Mouse (Mus musculus): ENCODE results near the gene Dnajb5. TPM values are rescaled to one million over a fixed set of nuclear protein-coding genes. Genes with fewer than 3 reads are reported as not detected.

Gene Dnajb5
- polyA plus RNA-seq, 1 experiment from 2014 or later = 12.2 TPM

DNA sequence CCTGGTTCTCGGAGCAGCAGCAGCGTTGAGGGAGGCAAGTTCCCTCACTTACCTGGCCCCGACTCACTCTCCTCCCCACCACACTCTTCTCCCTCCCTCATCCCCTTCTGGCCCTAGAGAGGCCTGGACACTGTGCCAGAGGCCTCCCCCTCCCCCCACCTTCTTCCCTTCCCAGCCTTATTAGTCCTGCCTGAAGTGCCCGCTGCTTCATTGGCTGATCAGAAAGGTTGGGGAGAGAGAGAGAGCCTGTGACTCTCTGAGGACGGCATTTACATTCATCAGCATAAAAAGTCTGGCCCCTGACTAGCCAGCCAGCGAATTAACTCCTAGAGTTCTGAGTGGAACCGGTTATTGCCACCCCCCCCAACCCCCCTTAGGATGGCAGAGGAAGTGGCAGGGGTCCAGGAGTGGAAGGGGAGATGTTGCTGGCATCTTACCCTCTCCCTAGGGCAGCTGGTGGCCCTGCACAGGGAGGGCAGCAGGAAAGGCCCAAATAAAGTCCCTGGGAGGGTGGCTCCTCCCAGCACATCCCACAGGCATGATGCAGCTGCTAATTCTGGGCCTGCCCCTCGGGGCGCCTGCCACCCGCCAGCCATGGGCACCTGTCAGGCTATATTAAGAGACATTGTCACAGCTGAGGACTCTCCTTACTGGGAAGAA is 4.0 kb downstream of the Dnajb5 start:
- peaks cover 37% of the 10 kb centered on the region for H3K36me3 ChIP-seq
- H3K4me3 ChIP-seq = peak overlapping the region; percentile 6
- peak overlapping the region; percentile 96 for H3K4me2 ChIP-seq
- H3K4me1 ChIP-seq = peaks cover 64% of the 10 kb centered on the region
- peak overlapping the region; percentile 98 for H3K27ac ChIP-seq (replicated peaks)
- no peaks in the 10 kb centered on the region for H3K9me3 ChIP-seq
- peak overlapping the region; percentile 97 for H3K9ac ChIP-seq
- H3K27me3 ChIP-seq (replicated peaks) = no peaks in the 10 kb centered on the region
- peak; percentile 27; the same call in 1 of the 2 replicates for ATAC-seq (ENCODE audit: extremely low read depth, insufficient number of reproducible peaks, low FRiP score, low TSS enrichment)
- 18% methylated on average over 10 of the region's 10 CpGs for WGBS

GRCm38 (mm10) chr4:42954297-42954696 is 4.7 kb downstream of the Dnajb5 start:
- peak overlapping the region; percentile 96 for H3K4me2 ChIP-seq
- WGBS = 9% methylated on average over 10 of the region's 10 CpGs

DNA sequence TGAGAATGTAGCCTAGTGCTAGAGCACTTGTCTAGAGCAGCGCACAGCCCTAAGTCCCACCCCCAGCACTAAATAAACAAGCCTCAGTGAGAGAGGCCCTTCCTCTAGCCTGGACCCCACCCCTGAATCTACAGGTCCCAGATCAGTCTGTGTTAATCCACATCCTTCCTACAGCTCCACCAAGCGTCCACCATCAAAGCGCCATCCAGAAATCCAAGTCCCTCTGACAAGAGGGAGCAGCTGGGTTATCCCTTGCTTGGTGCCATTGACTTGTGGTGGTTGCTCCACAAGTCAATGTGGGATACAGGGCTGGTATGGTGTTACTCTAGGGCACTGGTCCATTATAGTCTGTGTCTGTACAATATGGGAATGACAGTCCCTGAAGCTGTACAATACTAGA is 5.6 kb downstream of the Dnajb5 start:
- Histone ChIP-seq H3K9me3 (no peaks in the 10 kb centered on the region), H3K36me3 (peaks cover 37% of the 10 kb centered on the region), H3K27me3 (replicated peaks) (no peaks in the 10 kb centered on the region), H3K4me1 (peaks cover 72% of the 10 kb centered on the region), H3K4me2 (no peak overlapping the region), H3K9ac (peak overlapping the region; percentile 71), H3K27ac (replicated peaks) (peak overlapping the region; percentile 98; the same call in 1 of the 2 replicates), H3K4me3 (no peak overlapping the region)
- no peak for ATAC-seq (ENCODE audit: extremely low read depth, insufficient number of reproducible peaks, low FRiP score, low TSS enrichment)
- 87% methylated on average over 3 of the region's 3 CpGs for WGBS

More at GRCm38 (mm10) chr4:42954297-42954696, 4.7 kb downstream of the Dnajb5 start:
- no peak overlapping the region for H3K4me3 ChIP-seq
- ATAC-seq (ENCODE audit: extremely low read depth, insufficient number of reproducible peaks, low FRiP score, low TSS enrichment) = no peak
- no peaks in the 10 kb centered on the region for H3K9me3 ChIP-seq
- no peaks in the 10 kb centered on the region for H3K27me3 ChIP-seq (replicated peaks)
- H3K36me3 ChIP-seq = peaks cover 37% of the 10 kb centered on the region
- H3K9ac ChIP-seq = peak overlapping the region; percentile 97
- peak overlapping the region; percentile 98 for H3K27ac ChIP-seq (replicated peaks)
- peaks cover 64% of the 10 kb centered on the region for H3K4me1 ChIP-seq

DNA sequence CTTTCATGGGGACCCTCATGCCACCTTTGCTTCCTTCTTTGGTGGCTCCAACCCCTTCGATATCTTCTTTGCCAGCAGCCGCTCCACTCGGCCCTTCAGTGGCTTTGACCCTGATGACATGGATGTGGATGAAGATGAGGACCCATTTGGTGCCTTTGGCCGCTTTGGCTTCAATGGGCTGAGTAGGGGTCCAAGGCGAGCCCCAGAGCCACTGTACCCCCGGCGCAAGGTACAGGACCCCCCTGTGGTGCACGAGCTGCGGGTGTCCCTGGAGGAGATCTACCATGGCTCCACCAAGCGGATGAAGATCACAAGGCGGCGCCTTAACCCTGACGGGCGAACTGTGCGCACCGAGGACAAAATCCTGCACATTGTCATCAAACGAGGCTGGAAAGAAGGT is 7.0 kb downstream of the Dnajb5 start:
- Histone ChIP-seq H3K27me3 (replicated peaks) (no peaks in the 10 kb centered on the region), H3K4me2 (no peak overlapping the region), H3K27ac (replicated peaks) (no peak overlapping the region), H3K9ac (no peak overlapping the region), H3K4me3 (no peak overlapping the region), H3K4me1 (peaks cover 63% of the 10 kb centered on the region), H3K9me3 (no peaks in the 10 kb centered on the region), H3K36me3 (peaks cover 37% of the 10 kb centered on the region)
- no peak for ATAC-seq (ENCODE audit: extremely low read depth, insufficient number of reproducible peaks, low FRiP score, low TSS enrichment)
- WGBS = 95% methylated on average over 17 of the region's 17 CpGs

- peaks cover 37% of the 10 kb centered on the region for H3K36me3 ChIP-seq
- H3K4me2 ChIP-seq = no peak overlapping the region
- peaks cover 56% of the 10 kb centered on the region for H3K4me1 ChIP-seq
- H3K9me3 ChIP-seq = no peaks in the 10 kb centered on the region
- H3K4me3 ChIP-seq = no peak overlapping the region
- no peaks in the 10 kb centered on the region for H3K27me3 ChIP-seq (replicated peaks)
- WGBS = 78% methylated on average over 11 of the region's 11 CpGs
- peak overlapping the region; percentile 85 for H3K27ac ChIP-seq (replicated peaks)
- ATAC-seq (ENCODE audit: extremely low read depth, insufficient number of reproducible peaks, low FRiP score, low TSS enrichment) = no peak
- H3K9ac ChIP-seq = peak overlapping the region; percentile 37
Observed at GRCm38 (mm10) chr4:42957306-42957705, 7.7 kb downstream of the Dnajb5 start.

GRCm38 (mm10) chr4:42957979-42958378 is 8.4 kb downstream of the Dnajb5 start:
- 59% methylated on average over 8 of the region's 8 CpGs for WGBS
- Histone ChIP-seq H3K9ac (peak overlapping the region; percentile 37), H3K27me3 (replicated peaks) (no peaks in the 10 kb centered on the region), H3K36me3 (peaks cover 37% of the 10 kb centered on the region), H3K27ac (replicated peaks) (peak overlapping the region; percentile 85), H3K4me1 (peaks cover 49% of the 10 kb centered on the region), H3K4me3 (no peak overlapping the region), H3K4me2 (no peak overlapping the region), H3K9me3 (no peaks in the 10 kb centered on the region)
- no peak for ATAC-seq (ENCODE audit: extremely low read depth, insufficient number of reproducible peaks, low FRiP score, low TSS enrichment)

DNA sequence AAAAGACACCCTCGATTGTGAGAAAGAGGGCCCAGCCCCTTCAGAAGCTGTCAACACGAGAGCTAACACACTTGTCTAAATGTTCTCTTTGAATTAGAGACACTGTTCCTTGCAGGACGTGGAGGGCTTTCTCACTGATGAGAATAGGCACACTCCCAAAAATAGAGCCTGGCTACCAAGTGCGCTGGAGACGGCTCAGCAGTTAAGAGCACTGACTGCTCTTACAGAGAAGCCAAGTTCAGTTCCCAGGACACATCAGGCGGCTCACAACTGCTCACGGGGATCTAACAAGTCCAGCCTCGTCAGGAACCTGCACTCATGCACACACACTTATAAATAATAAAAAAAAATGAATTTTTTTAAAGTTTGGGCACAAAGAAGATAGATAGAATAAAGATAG is 9.3 kb downstream of the Dnajb5 start:
- H3K9me3 ChIP-seq = no peaks in the 10 kb centered on the region
- H3K9ac ChIP-seq = peak overlapping the region; percentile 37; the same call in 1 of the 2 replicates
- H3K27me3 ChIP-seq (replicated peaks) = no peaks in the 10 kb centered on the region
- peaks cover 40% of the 10 kb centered on the region for H3K4me1 ChIP-seq
- no peak overlapping the region for H3K4me3 ChIP-seq
- H3K4me2 ChIP-seq = 0 out of 2 replicates have a peak overlapping the region, but pooled peaks have one; percentile 2
- ATAC-seq (ENCODE audit: extremely low read depth, insufficient number of reproducible peaks, low FRiP score, low TSS enrichment) = no peak
- 24% methylated on average over 8 of the region's 8 CpGs for WGBS
- H3K27ac ChIP-seq (replicated peaks) = peak overlapping the region; percentile 85
- H3K36me3 ChIP-seq = peaks cover 34% of the 10 kb centered on the region

GRCm38 (mm10) chr4:42959382-42959781 is 9.8 kb downstream of the Dnajb5 start:
- Histone ChIP-seq H3K27me3 (replicated peaks) (0 out of 2 replicates have a peak, but pooled peaks cover under 1% of the 10 kb centered on the region), H3K4me2 (0 out of 2 replicates have a peak overlapping the region, but pooled peaks have one; percentile 2), H3K27ac (replicated peaks) (peak overlapping the region; percentile 85), H3K4me1 (peaks cover 37% of the 10 kb centered on the region), H3K36me3 (peaks cover 34% of the 10 kb centered on the region), H3K9me3 (no peaks in the 10 kb centered on the region), H3K4me3 (no peak overlapping the region), H3K9ac (peak overlapping the region; percentile 37)
- WGBS = 55% methylated on average over 4 of the region's 4 CpGs
- no peak for ATAC-seq (ENCODE audit: extremely low read depth, insufficient number of reproducible peaks, low FRiP score, low TSS enrichment)

DNA sequence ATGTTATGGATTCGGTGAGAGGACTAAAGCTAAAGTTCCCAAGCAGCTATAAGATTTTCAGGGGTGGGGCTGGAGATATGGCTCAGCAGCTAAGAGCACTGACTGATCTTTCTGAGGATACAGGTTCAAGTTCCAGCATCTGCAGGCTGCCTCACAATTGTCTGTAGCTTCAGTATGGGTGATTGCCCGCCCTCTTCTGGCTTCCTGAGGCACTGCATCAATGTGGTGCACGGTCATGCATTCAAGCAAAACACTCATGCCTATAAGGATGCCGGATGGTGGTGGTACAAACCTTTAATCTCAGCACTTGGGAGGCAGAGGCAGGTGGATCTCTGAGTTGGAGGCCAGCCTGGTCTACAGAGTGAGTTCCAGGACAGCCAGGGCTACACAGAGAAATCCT is 12.0 kb downstream of the Dnajb5 start:
- Histone ChIP-seq H3K4me2 (no peak overlapping the region), H3K27ac (replicated peaks) (no peak overlapping the region), H3K9ac (no peak overlapping the region), H3K4me3 (no peak overlapping the region), H3K27me3 (replicated peaks) (0 out of 2 replicates have a peak, but pooled peaks cover 3% of the 10 kb centered on the region), H3K4me1 (peaks cover 43% of the 10 kb centered on the region), H3K9me3 (no peaks in the 10 kb centered on the region), H3K36me3 (peaks cover 19% of the 10 kb centered on the region)
- WGBS = 31% methylated on average over 4 of the region's 4 CpGs
- ATAC-seq (ENCODE audit: extremely low read depth, insufficient number of reproducible peaks, low FRiP score, low TSS enrichment) = no peak

- 66% methylated on average over 2 of the region's 2 CpGs for WGBS
- H3K27ac ChIP-seq (replicated peaks) = no peak overlapping the region; the same call in 1 of the 2 replicates
- no peaks in the 10 kb centered on the region for H3K9me3 ChIP-seq
- H3K9ac ChIP-seq = no peak overlapping the region
- H3K36me3 ChIP-seq = no peaks in the 10 kb centered on the region
- H3K4me1 ChIP-seq = peaks cover 34% of the 10 kb centered on the region
- ATAC-seq (ENCODE audit: extremely low read depth, insufficient number of reproducible peaks, low FRiP score, low TSS enrichment) = no peak
- no peak overlapping the region for H3K4me2 ChIP-seq
- 0 out of 2 replicates have a peak, but pooled peaks cover 3% of the 10 kb centered on the region for H3K27me3 ChIP-seq (replicated peaks)
- H3K4me3 ChIP-seq = no peak overlapping the region
Observed at GRCm38 (mm10) chr4:42963480-42963879, 13.9 kb downstream of the Dnajb5 start.

DNA sequence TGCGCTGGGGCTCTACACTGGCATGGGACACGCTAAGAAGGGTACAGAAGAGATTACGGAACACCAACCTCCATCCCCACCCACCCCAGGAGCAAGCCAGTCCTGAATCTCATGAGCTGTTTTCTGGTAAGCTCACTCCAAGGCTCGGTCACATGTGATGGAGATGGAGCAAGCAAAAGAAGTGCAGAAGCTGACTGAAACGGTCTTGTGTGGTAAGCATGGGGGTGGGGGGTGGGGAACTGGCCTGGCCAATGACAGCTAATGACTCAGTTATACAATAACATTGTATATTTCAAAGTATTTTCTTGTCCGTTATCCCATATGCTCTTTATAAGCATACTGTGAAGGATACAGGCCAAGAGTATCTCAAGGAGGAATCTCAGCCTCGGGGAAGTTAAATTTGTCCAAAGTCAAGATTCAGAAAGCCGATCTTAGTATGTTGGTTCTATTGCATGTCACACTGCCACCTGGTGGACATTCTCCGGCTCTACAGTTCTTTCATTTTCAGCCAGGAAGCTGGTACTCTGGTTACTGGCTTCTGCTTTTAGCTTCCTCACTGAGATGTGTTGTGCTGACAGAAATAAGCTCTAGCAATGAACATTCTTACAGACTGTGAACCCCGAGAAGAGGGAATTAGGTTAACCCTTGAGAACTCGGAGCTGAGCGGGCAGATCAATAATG is 15.6 kb downstream of the Dnajb5 start:
- Histone ChIP-seq H3K27ac (replicated peaks) (no peak overlapping the region), H3K9ac (peak overlapping the region; percentile 44; the same call in 1 of the 2 replicates), H3K4me2 (peak overlapping the region; percentile 58), H3K9me3 (no peaks in the 10 kb centered on the region), H3K4me3 (peak overlapping the region; percentile 27; the same call in 1 of the 2 replicates), H3K27me3 (replicated peaks) (0 out of 2 replicates have a peak, but pooled peaks cover 3% of the 10 kb centered on the region), H3K36me3 (no peaks in the 10 kb centered on the region), H3K4me1 (peaks cover 17% of the 10 kb centered on the region)
- no peak for ATAC-seq (ENCODE audit: extremely low read depth, insufficient number of reproducible peaks, low FRiP score, low TSS enrichment)
- WGBS = 12% methylated on average over 12 of the region's 12 CpGs
